Mouse (Mus musculus) brain, embryonic 14.5 days (tissue): Measurements from ENCODE around the gene Chd2.

ENCODE experiments used
- CTCF ChIP-seq: fragments of 200-500 bp; IDR thresholded peaks from 2 replicates; pipeline ENCODE4 v1.5.1; 2012; ENCODE audit warnings: inconsistent platforms, mild to moderate bottlenecking, moderate library complexity, borderline replicate concordance; ENCODE audit not compliant: insufficient read depth, insufficient read length; ENCODE audit errors: extremely low read depth
- POLR2A ChIP-seq: fragments of 200-500 bp; IDR thresholded peaks from 2 replicates; pipeline ENCODE4 v1.6.1; 2012; ENCODE audit warnings: mild to moderate bottlenecking, inconsistent platforms, borderline replicate concordance; ENCODE audit not compliant: poor library complexity, insufficient read depth, insufficient read length, severe bottlenecking; ENCODE audit errors: extremely low read depth

- TF ChIP-seq CTCF (no peak), POLR2A (no peak)
Measured at GRCm38 (mm10) chr7:73556688-73557667, 15.3 kb upstream of the Chd2 start.
